Mouse (Mus musculus): ENCODE data around the gene Phactr2. TPM values are rescaled to one million over a fixed set of nuclear protein-coding genes. Genes with fewer than 3 reads are reported as not detected.

The Phactr2 gene
- total RNA-seq, 2 experiments from 2014 or later: 26.3 to 28.1 TPM

GRCm38 (mm10) chr10:13448283-13449045 is 25.7 kb downstream of the Phactr2 start:
- no peak for DNase-seq (ENCODE audit: low spot score in 2 of 2)

- DNase-seq (ENCODE audit: low spot score in 2 of 2): peak in 1 of 2 experiments; percentile 20
These were observed 27.4 kb downstream of the Phactr2 start for GRCm38 (mm10) chr10:13446791-13447249.

- DNase-seq (ENCODE audit: low spot score in 2 of 2): no peak
These were observed 30.0 kb downstream of the Phactr2 start for GRCm38 (mm10) chr10:13444257-13444656.

- no peak for DNase-seq (ENCODE audit: low spot score in 2 of 2)
These were observed 30.6 kb downstream of the Phactr2 start for GRCm38 (mm10) chr10:13443647-13444046.

GRCm38 (mm10) chr10:13440292-13440691 is 33.9 kb downstream of the Phactr2 start:
- no peak for DNase-seq (ENCODE audit: low spot score in 2 of 2)

GRCm38 (mm10) chr10:13438118-13438821 is 35.9 kb downstream of the Phactr2 start:
- DNase-seq (ENCODE audit: low spot score in 2 of 2): no peak

GRCm38 (mm10) chr10:13437011-13437410 is 37.2 kb downstream of the Phactr2 start:
- no peak for DNase-seq (ENCODE audit: low spot score in 2 of 2)

GRCm38 (mm10) chr10:13433016-13433415 is 41.2 kb downstream of the Phactr2 start:
- no peak for DNase-seq (ENCODE audit: low spot score in 2 of 2)

- DNase-seq (ENCODE audit: low spot score in 2 of 2): no peak
These were observed 42.3 kb downstream of the Phactr2 start for GRCm38 (mm10) chr10:13431641-13432540.

GRCm38 (mm10) chr10:13429766-13430165 is 44.4 kb downstream of the Phactr2 start:
- DNase-seq (ENCODE audit: low spot score in 2 of 2): peak; percentile 60 to 71

- no peak for DNase-seq (ENCODE audit: low spot score in 2 of 2)
These were observed 45.0 kb downstream of the Phactr2 start for GRCm38 (mm10) chr10:13429240-13429639.

- DNase-seq (ENCODE audit: low spot score in 2 of 2): no peak
These were observed 45.7 kb downstream of the Phactr2 start for GRCm38 (mm10) chr10:13428536-13428935.

GRCm38 (mm10) chr10:13427599-13427998 is 46.6 kb downstream of the Phactr2 start:
- DNase-seq (ENCODE audit: low spot score in 2 of 2): no peak

GRCm38 (mm10) chr10:13425198-13425597 is 49.0 kb downstream of the Phactr2 start:
- no peak for DNase-seq (ENCODE audit: low spot score in 2 of 2)

GRCm38 (mm10) chr10:13424508-13424907 is 49.7 kb downstream of the Phactr2 start:
- no peak for DNase-seq (ENCODE audit: low spot score in 2 of 2)

- no peak for DNase-seq (ENCODE audit: low spot score in 2 of 2)
These were observed 50.2 kb downstream of the Phactr2 start for GRCm38 (mm10) chr10:13424015-13424414.

GRCm38 (mm10) chr10:13422121-13422520 is 52.1 kb downstream of the Phactr2 start:
- no peak for DNase-seq (ENCODE audit: low spot score in 2 of 2)

GRCm38 (mm10) chr10:13419246-13419645 is 55.0 kb downstream of the Phactr2 start:
- no peak for DNase-seq (ENCODE audit: low spot score in 2 of 2)

GRCm38 (mm10) chr10:13415489-13416104 is 58.6 kb downstream of the Phactr2 start:
- no peak for DNase-seq (ENCODE audit: low spot score in 2 of 2)

- peak in 1 of 2 experiments; percentile 66 for DNase-seq (ENCODE audit: low spot score in 2 of 2)
These were observed 61.8 kb downstream of the Phactr2 start for GRCm38 (mm10) chr10:13412202-13412923.

All from layer of hippocampus, postnatal 14 days (tissue).